Mouse (Mus musculus) stomach, embryonic 14.5 days (tissue): Measurements from ENCODE around the gene CN725425. TPM values are rescaled to one million over a fixed set of nuclear protein-coding genes. Genes with fewer than 3 reads are reported as not detected.

Experiments used
- ATAC-seq: fragments of 200-750 bp; cut with Nextera tagmentation; 2 replicates; pipeline ENCODE4 v1.8.0; 2017; ENCODE audit warnings: low read depth, moderate TSS enrichment; ENCODE audit not compliant: insufficient number of reproducible peaks, insufficient read depth, low FRiP score
- H3K27ac ChIP-seq: fragments of 300-500 bp; sonication (generic); 2 replicates; pipeline ENCODE4 v1.5.1; 2014; ENCODE audit warnings: mild to moderate bottlenecking, low read length, moderate library complexity, mixed read lengths
- H3K27me3 ChIP-seq: fragments of 300-500 bp; sonication (generic); 2 replicates; pipeline ENCODE4 v1.6.1; 2014; ENCODE audit warnings: low read length, control low read depth, mixed read lengths; ENCODE audit not compliant: control insufficient read depth, insufficient read depth
- H3K36me3 ChIP-seq: fragments of 300-500 bp; sonication (generic); 2 replicates; pipeline ENCODE4 v1.6.1; 2014; ENCODE audit warnings: mild to moderate bottlenecking, control low read depth, low read length, moderate library complexity, mixed read lengths; ENCODE audit not compliant: control insufficient read depth, insufficient read depth
- H3K4me1 ChIP-seq: fragments of 300-500 bp; sonication (generic); 2 replicates; pipeline ENCODE4 v1.6.1; 2014; ENCODE audit warnings: low read length, control low read depth, mixed read lengths; ENCODE audit not compliant: control insufficient read depth, insufficient read depth
- H3K4me2 ChIP-seq: fragments of 300-500 bp; sonication (generic); replicated peaks from 2 replicates; pipeline ENCODE4 v1.6.1; 2014; ENCODE audit warnings: low read depth, low read length, control low read depth
- H3K4me3 ChIP-seq: fragments of 300-500 bp; sonication (generic); 2 replicates; pipeline ENCODE4 v1.5.1; 2014; ENCODE audit warnings: low read depth, low read length, control low read depth
- H3K9ac ChIP-seq: fragments of 300-500 bp; sonication (generic); replicated peaks from 2 replicates; pipeline ENCODE4 v1.6.1; 2014; ENCODE audit warnings: low read depth, mild to moderate bottlenecking, control low read depth, low read length, moderate library complexity, mixed read lengths
- H3K9me3 ChIP-seq: fragments of 300-500 bp; sonication (generic); 2 replicates; pipeline ENCODE4 v1.6.1; 2016; ENCODE audit warnings: low read depth, low read length, control low read depth; ENCODE audit not compliant: control insufficient read depth
- WGBS: fragments of 180-500 bp; shearing (Covaris S2); extraction: QIAGEN DNeasy Blood & Tissue Kit; methylation state at CpG from one replicate; pipeline ENCODE4 v1.1.7; 2014; 5-methylcytosine and 5-hydroxymethylcytosine counted together
- polyA plus RNA-seq: library from polyadenylated mRNA; unstranded; fragments of >200 nt; fragmentation: Nextera tagmentation; extraction: Ambion mirVana; gene quantifications from 2 replicates; pipeline ENCODE4 v1.2.1, GENCODE M21; 2014

Gene CN725425
- polyA plus RNA-seq, 1 experiment from 2014 or later = not detected

- WGBS = 55% methylated on average over 9 of the region's 9 CpGs
- Histone ChIP-seq H3K9ac (no peak overlapping the region), H3K9me3 (no peaks in the 10 kb centered on the region), H3K4me1 (no peaks in the 10 kb centered on the region), H3K4me3 (no peak overlapping the region), H3K36me3 (no peaks in the 10 kb centered on the region), H3K27ac (no peak overlapping the region), H3K27me3 (no peaks in the 10 kb centered on the region), H3K4me2 (no peak overlapping the region)
- no peak for ATAC-seq
Observed at GRCm38 (mm10) chr15:91251544-91252408, 52.5 kb downstream of the CN725425 start.

DNA sequence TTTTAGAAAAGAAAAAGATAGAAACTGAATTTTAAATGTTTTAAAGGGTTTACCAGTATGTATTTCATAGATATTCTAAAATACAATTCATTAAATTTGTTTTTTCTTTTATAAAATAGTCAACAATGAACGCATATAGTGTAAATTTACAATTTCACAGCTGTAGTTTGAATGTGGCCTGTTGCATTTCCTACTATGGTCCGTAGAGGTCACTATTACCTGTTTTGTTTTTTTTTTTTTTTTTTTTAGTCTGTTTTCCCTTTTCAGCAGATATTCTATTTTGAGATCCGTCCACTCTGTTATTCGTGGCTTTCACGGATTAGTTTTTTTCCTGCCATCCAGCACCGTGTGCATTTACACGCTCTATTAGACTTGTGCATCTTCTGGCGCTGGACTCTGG is 53.7 kb downstream of the CN725425 start:
- Histone ChIP-seq H3K36me3 (no peaks in the 10 kb centered on the region), H3K9ac (no peak overlapping the region), H3K27me3 (no peaks in the 10 kb centered on the region), H3K9me3 (no peaks in the 10 kb centered on the region), H3K4me1 (no peaks in the 10 kb centered on the region), H3K4me2 (no peak overlapping the region), H3K4me3 (no peak overlapping the region), H3K27ac (no peak overlapping the region)
- no peak for ATAC-seq
- WGBS = 59% methylated on average over 8 of the region's 8 CpGs

- no peak for ATAC-seq
- no peak overlapping the region for H3K27ac ChIP-seq
Observed at GRCm38 (mm10) chr15:91255308-91255707, 56.0 kb downstream of the CN725425 start.

GRCm38 (mm10) chr15:91257140-91257539 is 57.8 kb downstream of the CN725425 start:
- no peak for ATAC-seq
- no peaks in the 10 kb centered on the region for H3K36me3 ChIP-seq
- no peak overlapping the region for H3K4me3 ChIP-seq
- H3K9me3 ChIP-seq = no peaks in the 10 kb centered on the region
- no peaks in the 10 kb centered on the region for H3K27me3 ChIP-seq
- WGBS = 75% methylated on average over 11 of the region's 11 CpGs
- no peak overlapping the region for H3K9ac ChIP-seq
- H3K27ac ChIP-seq = no peak overlapping the region
- no peaks in the 10 kb centered on the region for H3K4me1 ChIP-seq
- no peak overlapping the region for H3K4me2 ChIP-seq

More at GRCm38 (mm10) chr15:91255308-91255707, 56.0 kb downstream of the CN725425 start:
- no peaks in the 10 kb centered on the region for H3K27me3 ChIP-seq
- H3K4me2 ChIP-seq = no peak overlapping the region
- H3K4me1 ChIP-seq = no peaks in the 10 kb centered on the region
- H3K9ac ChIP-seq = no peak overlapping the region
- no peaks in the 10 kb centered on the region for H3K36me3 ChIP-seq
- no peak overlapping the region for H3K4me3 ChIP-seq
- no peaks in the 10 kb centered on the region for H3K9me3 ChIP-seq
- WGBS = 82% methylated on average over 2 of the region's 2 CpGs

DNA sequence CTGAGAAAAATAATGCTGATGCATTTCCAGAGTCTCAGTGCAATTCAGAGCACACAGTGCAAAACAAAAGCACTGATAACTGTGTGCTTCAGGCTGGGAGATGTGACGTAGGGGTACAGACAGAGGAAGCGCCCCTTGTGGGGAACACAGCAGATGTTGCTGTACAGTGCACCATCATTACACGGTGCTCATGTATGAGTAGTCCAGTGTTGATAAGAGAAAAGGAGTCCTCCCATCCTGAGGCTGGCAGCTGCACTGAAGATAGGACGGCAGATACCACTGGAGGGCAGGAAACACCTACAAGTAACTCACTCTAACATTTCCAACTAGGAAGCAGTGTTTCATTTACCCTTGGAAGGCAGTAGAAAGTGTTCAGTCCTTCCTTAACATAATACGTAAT is 61.3 kb downstream of the CN725425 start:
- Histone ChIP-seq H3K27ac (no peak overlapping the region), H3K4me2 (no peak overlapping the region), H3K27me3 (no peaks in the 10 kb centered on the region), H3K36me3 (no peaks in the 10 kb centered on the region), H3K9ac (no peak overlapping the region), H3K9me3 (no peaks in the 10 kb centered on the region), H3K4me1 (no peaks in the 10 kb centered on the region), H3K4me3 (no peak overlapping the region)
- 0 out of 2 replicates have a peak, but pooled peaks have one; percentile 42 for ATAC-seq
- 75% methylated on average over 5 of the region's 5 CpGs for WGBS

- Histone ChIP-seq H3K4me2 (no peak overlapping the region), H3K9me3 (no peaks in the 10 kb centered on the region), H3K4me3 (no peak overlapping the region), H3K27ac (no peak overlapping the region), H3K36me3 (no peaks in the 10 kb centered on the region), H3K9ac (no peak overlapping the region), H3K4me1 (no peaks in the 10 kb centered on the region), H3K27me3 (no peaks in the 10 kb centered on the region)
- no peak for ATAC-seq
- 78% methylated on average over 1 of the region's 1 CpGs for WGBS
Observed at GRCm38 (mm10) chr15:91263926-91264325, 64.6 kb downstream of the CN725425 start.

DNA sequence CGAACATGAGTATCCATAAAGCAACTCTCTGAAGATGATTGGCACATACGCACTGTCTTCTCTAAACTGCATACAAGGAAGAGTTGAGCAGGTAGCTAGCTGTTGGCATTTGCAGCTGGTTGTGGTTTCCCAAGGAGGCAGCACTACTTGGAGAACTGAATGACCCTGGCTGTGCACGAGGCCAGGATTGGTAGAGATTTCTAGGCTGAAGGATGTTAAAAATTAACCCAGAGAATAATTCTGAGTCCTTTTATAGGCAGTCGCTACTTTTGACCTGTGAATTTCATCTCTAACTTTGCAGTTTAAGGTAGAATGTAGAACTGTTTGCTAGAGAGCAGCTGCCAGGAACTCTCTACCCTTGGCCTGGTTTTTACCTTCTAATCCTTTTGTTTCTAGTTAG is 69.2 kb downstream of the CN725425 start:
- 75% methylated on average over 4 of the region's 4 CpGs for WGBS
- H3K27ac ChIP-seq = no peak overlapping the region
- no peak for ATAC-seq
- H3K9me3 ChIP-seq = no peaks in the 10 kb centered on the region
- H3K4me2 ChIP-seq = no peak overlapping the region
- no peaks in the 10 kb centered on the region for H3K27me3 ChIP-seq
- H3K4me1 ChIP-seq = no peaks in the 10 kb centered on the region
- no peaks in the 10 kb centered on the region for H3K36me3 ChIP-seq
- no peak overlapping the region for H3K9ac ChIP-seq
- no peak overlapping the region for H3K4me3 ChIP-seq

GRCm38 (mm10) chr15:91275961-91276360 is 76.7 kb downstream of the CN725425 start:
- ATAC-seq = no peak
- no peak overlapping the region for H3K4me3 ChIP-seq
- no peak overlapping the region for H3K9ac ChIP-seq
- H3K4me2 ChIP-seq = no peak overlapping the region
- H3K36me3 ChIP-seq = no peaks in the 10 kb centered on the region
- no peaks in the 10 kb centered on the region for H3K4me1 ChIP-seq
- no peaks in the 10 kb centered on the region for H3K27me3 ChIP-seq
- no peak overlapping the region for H3K27ac ChIP-seq
- H3K9me3 ChIP-seq = no peaks in the 10 kb centered on the region
- WGBS = 44% methylated on average over 3 of the region's 3 CpGs

GRCm38 (mm10) chr15:91279571-91279970 is 80.3 kb downstream of the CN725425 start:
- H3K4me1 ChIP-seq = no peaks in the 10 kb centered on the region
- H3K9ac ChIP-seq = no peak overlapping the region
- H3K27ac ChIP-seq = no peak overlapping the region
- H3K4me2 ChIP-seq = no peak overlapping the region
- no peaks in the 10 kb centered on the region for H3K9me3 ChIP-seq
- no peaks in the 10 kb centered on the region for H3K27me3 ChIP-seq
- H3K36me3 ChIP-seq = no peaks in the 10 kb centered on the region
- ATAC-seq = no peak
- no peak overlapping the region for H3K4me3 ChIP-seq
- WGBS = 94% methylated on average over 5 of the region's 5 CpGs
